Mouse (Mus musculus) erythroblast, embryonic 14.5 days (primary cell): ENCODE measurements around the gene Prr7.

ENCODE experiments used
- GATA1 ChIP-seq: IDR thresholded peaks from 2 replicates; pipeline ENCODE4 v1.6.1; 2012; ENCODE audit warnings: low read length, inconsistent platforms, mixed read lengths
- TAL1 ChIP-seq: IDR thresholded peaks from 3 replicates; pipeline ENCODE4 v1.6.1; 2012; ENCODE audit warnings: low read length, inconsistent platforms, mixed read lengths

DNA sequence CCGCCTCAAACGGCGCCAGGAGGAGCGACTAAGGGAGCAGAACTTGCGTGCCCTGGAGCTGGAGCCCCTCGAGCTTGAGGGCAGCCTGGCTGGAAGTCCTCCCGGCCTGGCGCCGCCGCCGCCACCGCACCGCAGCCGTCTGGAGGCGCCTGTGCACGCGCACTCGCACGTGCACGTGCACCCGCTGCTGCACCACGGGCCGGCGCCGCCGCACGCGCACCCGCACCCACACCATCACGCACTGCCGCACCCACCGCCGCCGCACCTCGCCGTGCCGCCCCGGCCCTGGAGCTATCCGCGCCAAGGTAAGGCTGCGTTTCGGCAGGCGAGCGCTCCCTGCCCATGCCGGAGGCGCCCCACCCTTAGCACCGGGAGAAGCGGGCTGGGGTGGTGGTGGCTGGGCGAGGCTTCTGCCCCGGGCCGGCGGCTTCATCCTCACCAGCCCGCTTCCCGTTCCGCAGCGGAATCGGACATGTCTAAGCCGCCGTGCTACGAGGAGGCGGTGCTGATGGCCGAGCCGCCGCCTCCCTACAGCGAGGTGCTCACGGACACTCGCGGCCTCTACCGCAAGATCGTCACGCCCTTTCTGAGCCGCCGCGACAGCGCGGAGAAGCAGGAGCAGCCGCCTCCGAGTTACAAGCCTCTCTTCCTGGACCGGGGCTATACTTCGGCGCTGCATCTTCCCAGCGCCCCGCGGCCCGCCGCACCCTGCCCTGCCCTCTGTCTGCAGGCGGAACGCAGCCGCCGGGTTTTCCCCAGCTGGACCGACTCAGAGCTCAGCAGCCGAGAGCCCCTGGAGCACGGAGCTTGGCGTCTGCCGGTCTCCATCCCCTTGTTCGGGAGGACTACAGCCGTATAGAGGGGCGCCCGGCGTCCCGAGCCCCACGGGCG, 8.3 kb downstream of the Prr7 start:
- TF ChIP-seq GATA1, result no peak
- TF ChIP-seq TAL1, result no peak
